Mouse (Mus musculus) kidney, adult 10 weeks (tissue): ENCODE results near the gene Rps6ka1. TPM values are rescaled to one million over a fixed set of nuclear protein-coding genes. Genes with fewer than 3 reads are reported as not detected.

Source experiments
- polyA plus RNA-seq: library from polyadenylated mRNA; stranded (reverse); fragments of 350-450 nt; fragmentation: Illumina TruSeq; extraction: RNeasy Lipid Tissue Mini Kit (QIAGEN cat#74804); gene quantifications from one replicate; pipeline ENCODE4 v1.2.3, GENCODE M21; 2014; ENCODE audit warnings: low read depth, low replicate concordance

The Rps6ka1 gene
- polyA plus RNA-seq = 1.3 TPM

DNA sequence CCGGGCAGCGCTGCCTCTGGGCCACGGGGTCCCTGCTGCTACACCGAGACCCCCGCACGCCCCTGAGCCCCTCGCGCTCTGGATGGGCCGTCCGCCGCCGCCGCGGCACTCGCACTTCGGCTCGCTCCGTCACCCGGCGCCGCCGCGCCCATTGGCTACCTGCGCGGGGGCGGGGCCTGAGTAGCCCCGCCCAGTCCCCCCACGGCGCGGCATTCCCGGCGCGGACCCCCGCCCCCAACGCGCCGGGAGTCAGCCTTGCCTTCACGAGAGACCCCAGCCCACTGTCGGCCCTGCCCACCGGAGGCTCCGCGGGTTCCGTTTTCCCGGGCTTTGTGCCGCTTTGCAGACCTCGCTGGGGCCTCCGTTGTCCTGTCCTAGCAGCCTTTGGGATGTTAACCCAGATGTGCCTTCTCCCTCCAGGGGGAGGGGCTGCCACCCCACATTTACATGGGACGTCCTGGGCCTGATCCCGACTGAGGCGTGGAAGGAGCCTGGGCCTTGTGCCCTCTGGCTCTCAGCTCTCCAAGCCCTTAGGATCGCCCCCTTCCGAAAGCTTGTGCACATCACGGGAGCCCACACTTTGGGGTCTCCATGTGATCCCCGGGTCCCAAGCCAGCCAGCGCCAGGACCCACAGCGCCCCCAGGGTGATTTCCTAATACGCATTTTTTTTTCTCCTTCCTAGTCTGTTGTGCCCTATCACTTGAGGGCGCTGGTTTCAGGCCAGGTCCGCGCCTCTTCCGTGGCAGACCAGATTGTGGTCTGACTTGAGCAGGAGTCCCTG lies at the start of gene Rps6ka1:
Gene Rps6ka1 (minus strand): TSS at position 126 of the 782 bp plus-strand sequence.

Other genes with a start within 250 kb of the Rps6ka1 start
- 1.8 TPM for gene Zdhhc18, start 237.6 kb downstream of the Rps6ka1 start, polyA plus RNA-seq
- 4.7 TPM for gene Pigv, start 215.2 kb downstream of the Rps6ka1 start, polyA plus RNA-seq
- 12.9 TPM for gene Arid1a, start 131.0 kb downstream of the Rps6ka1 start, polyA plus RNA-seq
- 169 TPM for gene Hmgn2, start 80.9 kb upstream of the Rps6ka1 start, polyA plus RNA-seq
- 19.4 TPM for gene Dhdds, start 113.1 kb upstream of the Rps6ka1 start, polyA plus RNA-seq
- gene Lin28a, start 131.0 kb upstream of the Rps6ka1 start, polyA plus RNA-seq = not detected
- not detected for gene Zfp683, start 166.0 kb upstream of the Rps6ka1 start, polyA plus RNA-seq
- not detected for gene Crybg2, start 173.0 kb upstream of the Rps6ka1 start, polyA plus RNA-seq
- 15.0 TPM for gene Cd52, start 207.3 kb upstream of the Rps6ka1 start, polyA plus RNA-seq
- gene Ubxn11, start 214.8 kb upstream of the Rps6ka1 start, polyA plus RNA-seq = 0.53 TPM
- gene Sh3bgrl3, start 241.0 kb upstream of the Rps6ka1 start, polyA plus RNA-seq = 1.0 TPM